Mouse (Mus musculus): ENCODE measurements around the gene Spon1. TPM values are rescaled to one million over a fixed set of nuclear protein-coding genes. Genes with fewer than 3 reads are reported as not detected.

Spon1 gene
- polyA plus RNA-seq, 1 experiment, result 20.1 TPM

GRCm38 (mm10) chr7:113950888-113951287 is 185.1 kb downstream of the Spon1 start:
- Histone ChIP-seq H3K27ac (ENCODE audit: insufficient read depth, low read depth, low read length) (no peak overlapping the region), H3K4me3 (ENCODE audit: insufficient read depth, low read depth, low read length) (no peak overlapping the region), H3K27me3 (replicated peaks; ENCODE audit: control insufficient read depth, insufficient read depth, low read length) (no peaks in the 10 kb centered on the region), H3K4me1 (ENCODE audit: control insufficient read depth, insufficient read depth, low read length) (no peaks in the 10 kb centered on the region), H3K36me3 (ENCODE audit: control insufficient read depth, insufficient read depth, low read length) (no peaks in the 10 kb centered on the region)
- WGBS, result 64% methylated on average over 7 of the region's 7 CpGs
- no peak for TF ChIP-seq CTCF (conservative IDR thresholded peaks at IDR 0.05; ENCODE audit: insufficient read depth, insufficient read length, low read depth, low read length)
- TF ChIP-seq POLR2A (IDR thresholded peaks at IDR 0.05; ENCODE audit: low read depth, low read length), result no peak
- DNase-seq, result no peak

DNA sequence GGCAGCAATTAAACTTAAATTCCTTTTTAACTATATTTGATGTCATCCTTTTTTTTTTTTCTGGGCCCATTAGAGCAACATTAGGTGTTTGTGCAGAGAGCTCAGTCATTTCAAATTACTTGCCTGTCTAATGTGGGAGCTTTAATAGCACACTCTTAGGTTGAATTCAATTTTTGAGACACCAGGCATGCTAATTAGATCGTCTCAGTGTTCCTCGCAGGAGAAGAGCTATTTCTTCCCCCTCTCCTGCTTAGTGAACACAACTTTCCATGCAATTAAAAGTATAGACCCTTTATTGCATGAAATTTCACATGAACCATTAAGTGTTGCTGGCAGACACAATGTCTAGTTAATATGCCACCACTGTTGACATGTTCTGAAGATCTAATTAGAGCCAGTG is 189.6 kb downstream of the Spon1 start:
- no peak overlapping the region for H3K4me3 ChIP-seq (ENCODE audit: insufficient read depth, low read depth, low read length)
- no peaks in the 10 kb centered on the region; the same call in 1 of the 2 replicates for H3K27me3 ChIP-seq (replicated peaks; ENCODE audit: control insufficient read depth, insufficient read depth, low read length)
- WGBS, result 61% methylated on average over 2 of the region's 2 CpGs
- H3K36me3 ChIP-seq (ENCODE audit: control insufficient read depth, insufficient read depth, low read length), result no peaks in the 10 kb centered on the region
- H3K4me1 ChIP-seq (ENCODE audit: control insufficient read depth, insufficient read depth, low read length), result no peaks in the 10 kb centered on the region
- H3K27ac ChIP-seq (ENCODE audit: insufficient read depth, low read depth, low read length), result no peak overlapping the region
- TF ChIP-seq POLR2A (IDR thresholded peaks at IDR 0.05; ENCODE audit: low read depth, low read length) (no peak), CTCF (conservative IDR thresholded peaks at IDR 0.05; ENCODE audit: insufficient read depth, insufficient read length, low read depth, low read length) (no peak)
- no peak for DNase-seq

GRCm38 (mm10) chr7:113960841-113961499 is 195.2 kb downstream of the Spon1 start:
- Histone ChIP-seq H3K27ac (ENCODE audit: insufficient read depth, low read depth, low read length) (no peak overlapping the region), H3K4me1 (ENCODE audit: control insufficient read depth, insufficient read depth, low read length) (no peaks in the 10 kb centered on the region), H3K27me3 (replicated peaks; ENCODE audit: control insufficient read depth, insufficient read depth, low read length) (no peaks in the 10 kb centered on the region; the same call in 1 of the 2 replicates), H3K36me3 (ENCODE audit: control insufficient read depth, insufficient read depth, low read length) (no peaks in the 10 kb centered on the region), H3K4me3 (ENCODE audit: insufficient read depth, low read depth, low read length) (no peak overlapping the region)
- TF ChIP-seq CTCF (conservative IDR thresholded peaks at IDR 0.05; ENCODE audit: insufficient read depth, insufficient read length, low read depth, low read length), result no peak
- 70% methylated on average over 9 of the region's 9 CpGs for WGBS
- peak; percentile 14 for DNase-seq

DNA sequence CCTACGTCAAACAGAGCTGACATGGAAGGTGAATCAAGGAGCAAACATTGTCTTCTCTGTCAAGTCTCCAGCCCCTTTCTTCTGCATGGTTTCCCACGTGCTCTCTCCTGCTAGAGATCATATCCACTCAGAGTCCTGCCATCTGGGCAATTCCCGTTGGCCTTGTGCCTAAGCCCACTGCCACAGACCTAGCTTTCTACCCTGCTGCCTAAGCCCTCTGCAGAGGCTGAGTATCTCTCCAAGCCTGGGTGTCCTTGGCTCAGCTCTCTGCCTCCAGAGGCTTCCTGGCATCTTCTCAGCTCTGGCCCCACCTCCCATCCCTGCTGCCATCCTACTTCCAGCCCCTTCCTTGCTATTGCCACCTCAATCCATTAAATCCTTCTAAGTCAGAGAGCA is 195.7 kb downstream of the Spon1 start:
- WGBS, result 68% methylated on average over 3 of the region's 3 CpGs
- TF ChIP-seq POLR2A (IDR thresholded peaks at IDR 0.05; ENCODE audit: low read depth, low read length) (no peak), CTCF (conservative IDR thresholded peaks at IDR 0.05; ENCODE audit: insufficient read depth, insufficient read length, low read depth, low read length) (no peak)
- no peak for DNase-seq
- no peak overlapping the region for H3K4me3 ChIP-seq (ENCODE audit: insufficient read depth, low read depth, low read length)
- H3K4me1 ChIP-seq (ENCODE audit: control insufficient read depth, insufficient read depth, low read length), result no peaks in the 10 kb centered on the region
- H3K27ac ChIP-seq (ENCODE audit: insufficient read depth, low read depth, low read length), result 0 out of 2 replicates have a peak overlapping the region, but pooled peaks have one; percentile 3
- no peaks in the 10 kb centered on the region; the same call in 1 of the 2 replicates for H3K27me3 ChIP-seq (replicated peaks; ENCODE audit: control insufficient read depth, insufficient read depth, low read length)
- no peaks in the 10 kb centered on the region for H3K36me3 ChIP-seq (ENCODE audit: control insufficient read depth, insufficient read depth, low read length)

DNA sequence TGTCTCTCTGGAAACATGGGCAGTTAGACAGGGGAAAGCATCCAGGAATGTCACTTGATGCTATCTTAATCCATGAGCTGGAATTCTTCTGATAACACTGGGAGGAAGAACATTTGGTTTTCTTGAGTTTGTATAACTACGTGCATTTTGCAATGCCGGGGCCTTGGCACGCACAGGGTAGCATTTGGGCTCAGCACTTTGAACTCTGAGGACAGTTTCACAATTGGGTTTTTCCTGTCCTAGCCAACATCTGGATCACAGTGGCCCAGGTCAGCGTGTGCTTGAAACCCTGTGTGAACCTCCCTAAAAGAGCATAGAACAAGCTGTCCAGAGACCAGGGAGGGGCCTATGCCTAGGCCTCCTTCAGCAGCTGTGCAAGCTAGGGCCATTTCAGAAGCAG is 196.3 kb downstream of the Spon1 start:
- WGBS, result 75% methylated on average over 4 of the region's 4 CpGs
- no peak for TF ChIP-seq CTCF (conservative IDR thresholded peaks at IDR 0.05; ENCODE audit: insufficient read depth, insufficient read length, low read depth, low read length)
- no peak for TF ChIP-seq POLR2A (IDR thresholded peaks at IDR 0.05; ENCODE audit: low read depth, low read length)
- H3K27me3 ChIP-seq (replicated peaks; ENCODE audit: control insufficient read depth, insufficient read depth, low read length), result no peaks in the 10 kb centered on the region
- H3K4me1 ChIP-seq (ENCODE audit: control insufficient read depth, insufficient read depth, low read length), result no peaks in the 10 kb centered on the region
- DNase-seq, result peak; percentile 62
- no peak overlapping the region for H3K4me3 ChIP-seq (ENCODE audit: insufficient read depth, low read depth, low read length)
- no peaks in the 10 kb centered on the region for H3K36me3 ChIP-seq (ENCODE audit: control insufficient read depth, insufficient read depth, low read length)
- H3K27ac ChIP-seq (ENCODE audit: insufficient read depth, low read depth, low read length), result no peak overlapping the region

- WGBS, result 54% methylated on average over 4 of the region's 4 CpGs
- no peak for DNase-seq
- Histone ChIP-seq H3K4me3 (ENCODE audit: insufficient read depth, low read depth, low read length) (no peak overlapping the region), H3K4me1 (ENCODE audit: control insufficient read depth, insufficient read depth, low read length) (no peaks in the 10 kb centered on the region), H3K36me3 (ENCODE audit: control insufficient read depth, insufficient read depth, low read length) (no peaks in the 10 kb centered on the region), H3K27me3 (replicated peaks; ENCODE audit: control insufficient read depth, insufficient read depth, low read length) (no peaks in the 10 kb centered on the region), H3K27ac (ENCODE audit: insufficient read depth, low read depth, low read length) (no peak overlapping the region)
- no peak for TF ChIP-seq POLR2A (IDR thresholded peaks at IDR 0.05; ENCODE audit: low read depth, low read length)
- TF ChIP-seq CTCF (conservative IDR thresholded peaks at IDR 0.05; ENCODE audit: insufficient read depth, insufficient read length, low read depth, low read length), result no peak
Measured at GRCm38 (mm10) chr7:113963766-113964165, 198.0 kb downstream of the Spon1 start.

DNA sequence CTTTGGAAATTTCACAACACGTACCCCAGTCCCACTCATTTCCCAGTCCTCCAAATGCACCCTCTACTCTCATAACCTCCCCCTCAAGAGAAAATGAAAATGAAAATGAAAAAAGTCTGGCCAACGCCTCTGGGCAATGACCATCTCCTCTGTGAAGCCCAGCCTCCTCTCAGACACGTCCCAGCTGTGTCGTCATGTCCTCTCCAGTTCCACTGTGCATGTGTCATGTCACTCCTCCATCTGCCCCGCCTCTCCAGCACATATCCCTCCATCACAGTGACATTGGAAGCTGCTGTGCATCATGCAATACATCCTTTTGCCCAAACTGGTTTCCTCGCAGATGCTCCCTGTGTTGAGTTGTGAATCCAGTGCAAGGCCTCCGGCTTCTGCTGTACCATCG is 199.8 kb downstream of the Spon1 start:
- DNase-seq, result no peak
- no peaks in the 10 kb centered on the region for H3K4me1 ChIP-seq (ENCODE audit: control insufficient read depth, insufficient read depth, low read length)
- H3K36me3 ChIP-seq (ENCODE audit: control insufficient read depth, insufficient read depth, low read length), result no peaks in the 10 kb centered on the region
- TF ChIP-seq CTCF (conservative IDR thresholded peaks at IDR 0.05; ENCODE audit: insufficient read depth, insufficient read length, low read depth, low read length) (no peak), POLR2A (IDR thresholded peaks at IDR 0.05; ENCODE audit: low read depth, low read length) (no peak)
- 75% methylated on average over 8 of the region's 8 CpGs for WGBS
- H3K27ac ChIP-seq (ENCODE audit: insufficient read depth, low read depth, low read length), result no peak overlapping the region
- H3K4me3 ChIP-seq (ENCODE audit: insufficient read depth, low read depth, low read length), result no peak overlapping the region
- no peaks in the 10 kb centered on the region for H3K27me3 ChIP-seq (replicated peaks; ENCODE audit: control insufficient read depth, insufficient read depth, low read length)

Measured in kidney, adult 2 months (tissue).